Mouse (Mus musculus): ENCODE measurements around the gene Mien1.

Mien1 gene

GRCm38 (mm10) chr11:98459860-98460259 is 21.1 kb upstream of the Mien1 start:
- no peak for DNase-seq (ENCODE audit: low read depth, low spot score)

- no peak for DNase-seq (ENCODE audit: low read depth, low spot score)
Measured at GRCm38 (mm10) chr11:98459071-98459741, 20.4 kb upstream of the Mien1 start.

- DNase-seq (ENCODE audit: low read depth, low spot score): no peak
Measured at GRCm38 (mm10) chr11:98458121-98458990, 19.6 kb upstream of the Mien1 start.

GRCm38 (mm10) chr11:98457367-98458120 is 18.8 kb upstream of the Mien1 start:
- peak; percentile 95 for DNase-seq (ENCODE audit: low read depth, low spot score)

GRCm38 (mm10) chr11:98456945-98457344 is 18.2 kb upstream of the Mien1 start:
- no peak for DNase-seq (ENCODE audit: low read depth, low spot score)

GRCm38 (mm10) chr11:98456545-98456944 is 17.8 kb upstream of the Mien1 start:
- DNase-seq (ENCODE audit: low read depth, low spot score): no peak

- DNase-seq (ENCODE audit: low read depth, low spot score): peak; percentile 85
Measured at GRCm38 (mm10) chr11:98455484-98455883, 16.7 kb upstream of the Mien1 start.

- DNase-seq (ENCODE audit: low read depth, low spot score): peak; percentile 42
Measured at GRCm38 (mm10) chr11:98449921-98450771, 11.4 kb upstream of the Mien1 start.

GRCm38 (mm10) chr11:98449419-98449818 is 10.6 kb upstream of the Mien1 start:
- no peak for DNase-seq (ENCODE audit: low read depth, low spot score)

- no peak for DNase-seq (ENCODE audit: low read depth, low spot score)
Measured at GRCm38 (mm10) chr11:98448191-98448790, 9.5 kb upstream of the Mien1 start.

GRCm38 (mm10) chr11:98447475-98447834 is 8.7 kb upstream of the Mien1 start:
- DNase-seq (ENCODE audit: low read depth, low spot score): no peak

- DNase-seq (ENCODE audit: low read depth, low spot score): peak; percentile 64
Measured at GRCm38 (mm10) chr11:98446562-98447474, 8.0 kb upstream of the Mien1 start.

GRCm38 (mm10) chr11:98446213-98446561 is 7.4 kb upstream of the Mien1 start, which contains the start of gene Grb7:
Gene Grb7, plus strand, starts transcription at chr11:98446394.
- no peak for DNase-seq (ENCODE audit: low read depth, low spot score)

GRCm38 (mm10) chr11:98445679-98446078 is 6.9 kb upstream of the Mien1 start:
- DNase-seq (ENCODE audit: low read depth, low spot score): no peak

- DNase-seq (ENCODE audit: low read depth, low spot score): no peak
Measured at GRCm38 (mm10) chr11:98445238-98445637, 6.4 kb upstream of the Mien1 start.

- no peak for DNase-seq (ENCODE audit: low read depth, low spot score)
Measured at GRCm38 (mm10) chr11:98443688-98444087, 4.9 kb upstream of the Mien1 start.

GRCm38 (mm10) chr11:98437441-98437840 is 1.4 kb downstream of the Mien1 start:
- DNase-seq (ENCODE audit: low read depth, low spot score): no peak

GRCm38 (mm10) chr11:98435723-98436122 is 3.1 kb downstream of the Mien1 start:
- no peak for DNase-seq (ENCODE audit: low read depth, low spot score)

GRCm38 (mm10) chr11:98431743-98432502 is 6.9 kb downstream of the Mien1 start:
- DNase-seq (ENCODE audit: low read depth, low spot score): no peak

Data from ZHBTc4 (cell line).